Mouse (Mus musculus): ENCODE results near the gene Pld6.

Pld6 gene

GRCm38 (mm10) chr11:59787199-59787781 lies at the start of gene Pld6:
TSS of gene Pld6 (minus strand) at chr11:59787645.
- DNase-seq (ENCODE audit: low spot score) = peak; percentile 85

GRCm38 (mm10) chr11:59821625-59822024 lies 34.2 kb upstream of the Pld6 start:
- no peak for DNase-seq (ENCODE audit: low spot score)

GRCm38 (mm10) chr11:59817916-59818315 lies 30.5 kb upstream of the Pld6 start:
- no peak for DNase-seq (ENCODE audit: low spot score)

- DNase-seq (ENCODE audit: low spot score) = no peak
Observed at GRCm38 (mm10) chr11:59815482-59816065, 28.1 kb upstream of the Pld6 start.

- no peak for DNase-seq (ENCODE audit: low spot score)
Observed at GRCm38 (mm10) chr11:59814936-59815335, 27.5 kb upstream of the Pld6 start.

- DNase-seq (ENCODE audit: low spot score) = no peak
Observed at GRCm38 (mm10) chr11:59814311-59814710, 26.9 kb upstream of the Pld6 start.

GRCm38 (mm10) chr11:59813276-59813675 lies 25.8 kb upstream of the Pld6 start:
- DNase-seq (ENCODE audit: low spot score) = no peak

- DNase-seq (ENCODE audit: low spot score) = no peak
Observed at GRCm38 (mm10) chr11:59811211-59811610, 23.8 kb upstream of the Pld6 start.

GRCm38 (mm10) chr11:59810480-59811158 lies 23.2 kb upstream of the Pld6 start:
- DNase-seq (ENCODE audit: low spot score) = no peak

GRCm38 (mm10) chr11:59809670-59810474 lies 22.4 kb upstream of the Pld6 start, which contains the start of gene Flcn:
TSS of gene Flcn (minus strand) at chr11:59810016.
- peak; percentile 82 for DNase-seq (ENCODE audit: low spot score)

- DNase-seq (ENCODE audit: low spot score) = no peak
Observed at GRCm38 (mm10) chr11:59809071-59809669, 21.7 kb upstream of the Pld6 start.

GRCm38 (mm10) chr11:59808170-59808960 lies 20.9 kb upstream of the Pld6 start:
- no peak for DNase-seq (ENCODE audit: low spot score)

GRCm38 (mm10) chr11:59805656-59806055 lies 18.2 kb upstream of the Pld6 start:
- no peak for DNase-seq (ENCODE audit: low spot score)

- DNase-seq (ENCODE audit: low spot score) = no peak
Observed at GRCm38 (mm10) chr11:59805256-59805655, 17.8 kb upstream of the Pld6 start.

GRCm38 (mm10) chr11:59804409-59805110 lies 17.1 kb upstream of the Pld6 start:
- DNase-seq (ENCODE audit: low spot score) = no peak

GRCm38 (mm10) chr11:59803516-59803915 lies 16.1 kb upstream of the Pld6 start:
- no peak for DNase-seq (ENCODE audit: low spot score)

GRCm38 (mm10) chr11:59801881-59802280 lies 14.4 kb upstream of the Pld6 start:
- no peak for DNase-seq (ENCODE audit: low spot score)

- no peak for DNase-seq (ENCODE audit: low spot score)
Observed at GRCm38 (mm10) chr11:59800412-59800811, 13.0 kb upstream of the Pld6 start.

- DNase-seq (ENCODE audit: low spot score) = no peak
Observed at GRCm38 (mm10) chr11:59793390-59793789, 5.9 kb upstream of the Pld6 start.

- no peak for DNase-seq (ENCODE audit: low spot score)
Observed at GRCm38 (mm10) chr11:59789311-59789710, 1.9 kb upstream of the Pld6 start.

Data from testis, postnatal 10 days (tissue).